Comparison of ENCODE assay signal across 28 mouse cellular contexts in the genomic region with DNA sequence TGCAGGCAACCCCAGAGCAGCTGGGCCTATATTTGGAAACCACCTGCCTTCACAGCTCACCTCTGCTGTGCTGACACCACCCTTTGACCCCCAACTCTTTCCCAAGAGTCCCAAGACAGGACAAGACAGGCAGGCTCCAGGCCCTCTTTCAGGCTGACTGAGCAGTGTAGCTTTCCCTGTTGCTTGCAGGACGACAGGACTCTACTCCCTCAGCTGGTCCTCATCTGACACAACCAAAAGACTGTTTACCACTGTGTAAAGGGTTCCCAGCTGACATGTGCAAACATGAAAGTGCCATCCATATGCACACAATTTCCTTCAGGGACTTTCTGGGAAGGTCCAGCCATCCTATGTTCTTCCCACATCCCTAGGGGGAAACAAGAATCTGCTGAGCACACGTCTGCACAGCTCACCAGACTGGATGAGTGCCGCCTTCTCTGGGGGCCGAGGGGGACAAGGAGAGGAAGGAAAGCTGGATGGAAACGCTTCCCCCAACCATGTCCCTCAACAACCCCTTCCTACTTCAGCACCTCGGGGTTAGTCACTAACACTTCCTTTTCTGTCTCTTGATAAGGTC. TPM values are rescaled to one million over a fixed set of nuclear protein-coding genes. Genes with fewer than 3 reads are reported as not detected.
DNase-seq lines count a peak whose midpoint lies in the region; ATAC-seq and TF ChIP-seq lines count a peak whose summit lies in the region.
"Had no signal": no experiment of that assay in that cellular context is flagged by ENCODE, and none has a peak within 500 bp of the region (broad histone marks: within the 10 kb centered on the region; RNA-seq: fewer than 3 reads in every experiment).

No protein-coding gene starts in this region.

- no peak overlapping the region for H3K4me2 ChIP-seq in kidney, postnatal 0 days (ENCODE audit: low read length)
- H3K4me2 ChIP-seq: forebrain, embryonic 12.5 days; hindbrain, embryonic 15.5 days; kidney, embryonic 15.5 days; liver, embryonic 13.5 days; lung, embryonic 15.5 days; neural tube, embryonic 13.5 days; stomach, embryonic 15.5 days had no signal

- no peak for DNase-seq in gastrocnemius, adult 2 months
- no peak for DNase-seq in gastrocnemius, adult 18-20 months (ENCODE audit: low spot score)
- DNase-seq in kidney, postnatal 0 days (ENCODE audit: low spot score): no peak
- no peak for DNase-seq in kidney, postnatal 4 days
- DNase-seq in lung, postnatal 10 days: peak; percentile 12
- DNase-seq in lung, adult 18-20 months: no peak
- peak; percentile 38 for DNase-seq in yolk sac, embryonic 10.5 days (ENCODE audit: low spot score)
- DNase-seq in spleen, adult 18-20 months: no peak
- DNase-seq: adrenal gland, postnatal 10 days; cerebellum, adult 8-10 months; cerebellum, postnatal 25 days; gastrocnemius, postnatal 25 days; heart, adult 18-20 months; kidney, adult 18-20 months; kidney, postnatal 36 days; liver, embryonic 13.5 days had no signal

- H3K4me1 ChIP-seq in kidney, postnatal 0 days (replicated peaks; ENCODE audit: insufficient read depth, low read length): no peaks in the 10 kb centered on the region
- H3K4me1 ChIP-seq: kidney, embryonic 15.5 days had no signal

- TF ChIP-seq CTCF in gastrocnemius, adult 2 months (IDR thresholded peaks at IDR 0.05): no peak
- no peak for TF ChIP-seq CTCF in kidney, postnatal 0 days (IDR thresholded peaks at IDR 0.05; ENCODE audit: low read depth)

- H3K4me3 ChIP-seq in gastrocnemius, adult 2 months: no peak overlapping the region
- no peak overlapping the region for H3K4me3 ChIP-seq in kidney, postnatal 0 days (replicated peaks; ENCODE audit: low read depth, low read length)
- H3K4me3 ChIP-seq: forebrain, embryonic 12.5 days; hindbrain, embryonic 15.5 days; kidney, embryonic 15.5 days; liver, embryonic 13.5 days; lung, embryonic 15.5 days; midbrain, embryonic 10.5 days; neural tube, embryonic 13.5 days; stomach, embryonic 15.5 days had no signal

- 0 out of 2 replicates have a peak, but pooled peaks have one; percentile 33 for ATAC-seq in kidney, postnatal 0 days (replicated peaks; ENCODE audit: low FRiP score, low read depth)
- ATAC-seq: inflammation-experienced regulatory T-cells, adult 6 months; Patski had no signal

- H3K9me3 ChIP-seq in kidney, postnatal 0 days (replicated peaks; ENCODE audit: low read length): no peaks in the 10 kb centered on the region
- H3K9me3 ChIP-seq: forebrain, embryonic 12.5 days; G1E; hindbrain, embryonic 15.5 days; kidney, embryonic 15.5 days; liver, embryonic 13.5 days; lung, embryonic 15.5 days; midbrain, embryonic 10.5 days; neural tube, embryonic 13.5 days; stomach, embryonic 15.5 days had no signal

- H3K36me3 ChIP-seq in kidney, postnatal 0 days (ENCODE audit: insufficient read depth, low read length): peaks cover 46% of the 10 kb centered on the region

- peak overlapping the region; percentile 41 for H3K27ac ChIP-seq in gastrocnemius, adult 2 months
- no peak overlapping the region for H3K27ac ChIP-seq in kidney, postnatal 0 days
- H3K27ac ChIP-seq: forebrain, embryonic 12.5 days; hindbrain, embryonic 15.5 days; kidney, embryonic 15.5 days; liver, embryonic 13.5 days; lung, embryonic 15.5 days; midbrain, embryonic 10.5 days; neural tube, embryonic 13.5 days; stomach, embryonic 15.5 days had no signal

- intact Hi-C loops in gastrocnemius, adult 2 months (cut with DNase I): no loop called here

- WGBS in kidney, postnatal 0 days: 64% methylated on average over 6 of the region's 6 CpGs

- H3K27me3 ChIP-seq in kidney, postnatal 0 days (ENCODE audit: insufficient read depth, low read length): no peaks in the 10 kb centered on the region
- H3K27me3 ChIP-seq: forebrain, embryonic 12.5 days; hindbrain, embryonic 15.5 days; kidney, embryonic 15.5 days; liver, embryonic 13.5 days; lung, embryonic 15.5 days; neural tube, embryonic 13.5 days; Patski; stomach, embryonic 15.5 days had no signal

- no peak overlapping the region for H3K9ac ChIP-seq in kidney, postnatal 0 days (ENCODE audit: low read depth, low read length)
- H3K9ac ChIP-seq: forebrain, embryonic 12.5 days; hindbrain, embryonic 15.5 days; kidney, embryonic 15.5 days; liver, embryonic 13.5 days; lung, embryonic 15.5 days; neural tube, embryonic 13.5 days; stomach, embryonic 15.5 days had no signal

RNA-seq across cellular contexts. Expression of a gene that starts 8.3 kb away (rescaled TPM):
- total RNA-seq in gastrocnemius, adult 2 months (2021): 10 to 100 TPM; 13.0 to 17.7 TPM
- total RNA-seq in gastrocnemius, adult 18-20 months (2021): 10 to 100 TPM; 14.2 to 16.6 TPM
- 149 and 168 TPM in 2 replicates for polyA plus RNA-seq in kidney, postnatal 0 days (2015; fragmentation: Nextera tagmentation; extraction: Ambion mirVana)

RNA-seq across cellular contexts. Expression of a gene that starts 19.8 kb away (rescaled TPM):
- 1,000 to 10,000 TPM; 1,469 to 1,586 TPM for total RNA-seq in gastrocnemius, adult 2 months (2021)
- total RNA-seq in gastrocnemius, adult 18-20 months (2021): 1,000 to 10,000 TPM; 1,419 to 1,763 TPM
- 520 and 541 TPM in 2 replicates for polyA plus RNA-seq in kidney, postnatal 0 days (2015; fragmentation: Nextera tagmentation; extraction: Ambion mirVana)

RNA-seq across cellular contexts. Expression of a gene that starts 19.9 kb away (rescaled TPM):
- total RNA-seq in gastrocnemius, adult 2 months (2021): under 1 TPM in 1 of 2 experiments, not detected in 1; 0.45 TPM
- total RNA-seq in gastrocnemius, adult 18-20 months (2021): under 1 TPM in 1 of 2 experiments, not detected in 1; 0.38 TPM
- 2.8 and 3.3 TPM in 2 replicates for polyA plus RNA-seq in kidney, postnatal 0 days (2015; fragmentation: Nextera tagmentation; extraction: Ambion mirVana)
- total RNA-seq: gastrocnemius, postnatal 25 days had no signal
- polyA plus RNA-seq: G1E had no signal

RNA-seq across cellular contexts. Expression of a gene that starts 23.2 kb away (rescaled TPM):
- 1 to 10 TPM; 2.5 to 2.8 TPM for total RNA-seq in gastrocnemius, adult 2 months (2021)
- 1 to 10 TPM; 1.8 to 2.6 TPM for total RNA-seq in gastrocnemius, adult 18-20 months (2021)
- 39.4 and 43.2 TPM in 2 replicates for polyA plus RNA-seq in kidney, postnatal 0 days (2015; fragmentation: Nextera tagmentation; extraction: Ambion mirVana)
- polyA plus RNA-seq: G1E had no signal

RNA-seq across cellular contexts. Expression of a gene that starts 27.4 kb away (rescaled TPM):
- not detected for total RNA-seq in gastrocnemius, adult 2 months (2021)
- not detected for total RNA-seq in gastrocnemius, adult 18-20 months (2021)
- 0.32 and 0.39 TPM in 2 replicates for polyA plus RNA-seq in kidney, postnatal 0 days (2015; fragmentation: Nextera tagmentation; extraction: Ambion mirVana)
- total RNA-seq: gastrocnemius, postnatal 25 days; heart, adult 18-20 months; hematopoietic stem cell, adult 5-6 weeks; megakaryocyte progenitor cell, adult 5-6 weeks had no signal
- polyA plus RNA-seq: G1E; inflammation-experienced regulatory T-cells, adult 6 months had no signal

Comparison
In these comparisons a context has a peak if more than half of its experiments do, and no peak if none do; other contexts are left out.
1. DNase-seq: peak in lung, postnatal 10 days (single experiment) and yolk sac, embryonic 10.5 days (single experiment); none in gastrocnemius, adult 2 months (single experiment), gastrocnemius, adult 18-20 months (single experiment), kidney, postnatal 0 days (single experiment), kidney, postnatal 4 days (0 of 2), lung, adult 18-20 months (0 of 2) and spleen, adult 18-20 months (0 of 2).